Mouse (Mus musculus): ENCODE measurements at regions not wholly inside any gene's neighbourhood (a gene's known extent, or its start where the extent isn't known, plus 50 kb on each side); places are given as distances from the start of the nearest gene placed in this dataset.

GRCm38 (mm10) chr14:24956528-24957210 is 469.7 kb downstream of the Rps24 start:
- DNase-seq, result no peak

- DNase-seq, result no peak
These were observed 470.5 kb downstream of the Rps24 start for GRCm38 (mm10) chr14:24957392-24957791.

GRCm38 (mm10) chr14:24958821-24959220 is 471.9 kb downstream of the Rps24 start:
- DNase-seq, result no peak

GRCm38 (mm10) chr14:24959401-24959800 is 472.5 kb downstream of the Rps24 start:
- no peak for DNase-seq

GRCm38 (mm10) chr14:24960082-24960482 is 473.2 kb downstream of the Rps24 start:
- peak; percentile 47 for DNase-seq

- DNase-seq, result no peak
These were observed 473.9 kb downstream of the Rps24 start for GRCm38 (mm10) chr14:24960875-24961274.

- DNase-seq, result no peak
These were observed 474.8 kb downstream of the Rps24 start for GRCm38 (mm10) chr14:24961721-24962120.

GRCm38 (mm10) chr14:24969584-24969983 is 482.7 kb downstream of the Rps24 start:
- no peak for DNase-seq

- DNase-seq, result no peak
These were observed 485.4 kb downstream of the Rps24 start for GRCm38 (mm10) chr14:24972357-24972756.

GRCm38 (mm10) chr14:24973039-24973438 is 485.9 kb upstream of the Zmiz1 start:
- DNase-seq, result no peak

GRCm38 (mm10) chr14:24973591-24973990 is 485.4 kb upstream of the Zmiz1 start:
- DNase-seq, result no peak

GRCm38 (mm10) chr14:24982489-24982888 is 476.5 kb upstream of the Zmiz1 start:
- DNase-seq, result no peak

GRCm38 (mm10) chr14:24983279-24983678 is 475.7 kb upstream of the Zmiz1 start:
- no peak for DNase-seq

GRCm38 (mm10) chr14:24985806-24986359 is 473.1 kb upstream of the Zmiz1 start:
- no peak for DNase-seq

- peak; percentile 35 for DNase-seq
These were observed 472.6 kb upstream of the Zmiz1 start for GRCm38 (mm10) chr14:24986404-24986803.

- peak; percentile 36 for DNase-seq
These were observed 465.0 kb upstream of the Zmiz1 start for GRCm38 (mm10) chr14:24993751-24994658.

- DNase-seq, result peak; percentile 23
These were observed 463.8 kb upstream of the Zmiz1 start for GRCm38 (mm10) chr14:24995226-24995625.

- DNase-seq, result no peak
These were observed 461.0 kb upstream of the Zmiz1 start for GRCm38 (mm10) chr14:24997786-24998509.

- peak; percentile 33 for DNase-seq
These were observed 459.9 kb upstream of the Zmiz1 start for GRCm38 (mm10) chr14:24999008-24999572.

- DNase-seq, result no peak
These were observed 453.6 kb upstream of the Zmiz1 start for GRCm38 (mm10) chr14:25005241-25005946.

- DNase-seq, result peak; percentile 22
These were observed 447.1 kb upstream of the Zmiz1 start for GRCm38 (mm10) chr14:25011926-25012325.
